Mouse (Mus musculus) left cerebral cortex, adult 8-10 months (tissue): Measurements from ENCODE around the gene Slc34a1. TPM values are rescaled to one million over a fixed set of nuclear protein-coding genes. Genes with fewer than 3 reads are reported as not detected.

ENCODE experiments used
- DNase-seq, 2 experiments: peaks; one replicate each; pipeline ENCODE4 v3.0.0; 2022; ENCODE audit warnings: low spot score in 2 of 2
- total RNA-seq, 4 experiments: library from RNA; stranded (reverse); gene quantifications; 2 replicates each; pipeline ENCODE4 v1.2.4; 2022

Slc34a1 gene
- total RNA-seq, 4 experiments from 2014 or later = 0.16 to 0.17 TPM; not detected in 2

- DNase-seq = peak; percentile 46 to 61
These were observed 6.2 kb downstream of the Slc34a1 start for GRCm38 (mm10) chr13:55403935-55404852.

- DNase-seq = peak in 1 of 2 experiments; percentile 65
These were observed 7.1 kb downstream of the Slc34a1 start for GRCm38 (mm10) chr13:55404853-55405782.

- no peak for DNase-seq
These were observed 7.9 kb downstream of the Slc34a1 start for GRCm38 (mm10) chr13:55405783-55406390.

GRCm38 (mm10) chr13:55407341-55407740, 9.4 kb downstream of the Slc34a1 start:
- no peak for DNase-seq

GRCm38 (mm10) chr13:55408546-55409120, 10.6 kb downstream of the Slc34a1 start:
- DNase-seq = no peak

- DNase-seq = no peak
These were observed 13.8 kb downstream of the Slc34a1 start for GRCm38 (mm10) chr13:55411826-55412225.

- DNase-seq = no peak
These were observed 14.8 kb downstream of the Slc34a1 start for GRCm38 (mm10) chr13:55412643-55413307.

- DNase-seq = no peak
These were observed 15.3 kb downstream of the Slc34a1 start for GRCm38 (mm10) chr13:55413333-55413732.

GRCm38 (mm10) chr13:55414743-55415380, 16.9 kb downstream of the Slc34a1 start, which contains the start of gene Pfn3:
Gene Pfn3 (minus strand): TSS chr13:55415232.
- peak; percentile 73 to 81 for DNase-seq

GRCm38 (mm10) chr13:55418004-55418403, 20.0 kb downstream of the Slc34a1 start:
- DNase-seq = peak; percentile 62 to 81

GRCm38 (mm10) chr13:55419142-55419541, 21.2 kb downstream of the Slc34a1 start:
- DNase-seq = no peak

GRCm38 (mm10) chr13:55420018-55420932, 22.3 kb downstream of the Slc34a1 start:
- DNase-seq = no peak

GRCm38 (mm10) chr13:55420933-55421800, 23.2 kb downstream of the Slc34a1 start:
- DNase-seq = peak; percentile 30 to 51

- DNase-seq = no peak
These were observed 28.6 kb downstream of the Slc34a1 start, which contains the start of gene F12 for GRCm38 (mm10) chr13:55426613-55427012. Gene F12 (minus strand): TSS chr13:55426793.

GRCm38 (mm10) chr13:55429226-55429888, 31.4 kb downstream of the Slc34a1 start:
- DNase-seq = no peak

GRCm38 (mm10) chr13:55430566-55430965, 32.6 kb downstream of the Slc34a1 start:
- DNase-seq = no peak
